Mouse (Mus musculus) testis, adult 2 months (tissue): ENCODE measurements around the gene Endov. TPM values are rescaled to one million over a fixed set of nuclear protein-coding genes. Genes with fewer than 3 reads are reported as not detected.

Source experiments
- H3K27ac ChIP-seq: fragments of 200-500 bp; 2 replicates; pipeline ENCODE4 v1.5.1; 2012; ENCODE audit warnings: low read depth, low read length; ENCODE audit not compliant: control insufficient read depth, insufficient read depth
- H3K27me3 ChIP-seq: fragments of 200-500 bp; 2 replicates; pipeline ENCODE4 v1.6.1; 2012; ENCODE audit warnings: mild to moderate bottlenecking, low read length, moderate library complexity; ENCODE audit not compliant: control insufficient read depth, insufficient read depth
- H3K36me3 ChIP-seq: fragments of 200-500 bp; 2 replicates; pipeline ENCODE4 v1.6.1; 2012; ENCODE audit warnings: mild to moderate bottlenecking, low read length; ENCODE audit not compliant: control insufficient read depth, insufficient read depth
- H3K4me1 ChIP-seq: fragments of 200-500 bp; 2 replicates; pipeline ENCODE4 v1.6.1; 2012; ENCODE audit warnings: low read length; ENCODE audit not compliant: control insufficient read depth, insufficient read depth
- H3K4me3 ChIP-seq: fragments of 200-500 bp; 2 replicates; pipeline ENCODE4 v1.5.1; 2012; ENCODE audit warnings: low read depth, mild to moderate bottlenecking, low read length, moderate library complexity, mixed read lengths; ENCODE audit not compliant: control insufficient read depth
- CTCF ChIP-seq: fragments of 200-500 bp; IDR thresholded peaks from 2 replicates; pipeline ENCODE4 v1.5.1; 2012; ENCODE audit warnings: low read depth, mild to moderate bottlenecking, inconsistent platforms, low read length, moderate library complexity; ENCODE audit not compliant: control insufficient read depth, insufficient read depth, insufficient replicate concordance
- POLR2A ChIP-seq: fragments of 200-500 bp; IDR thresholded peaks from 2 replicates; pipeline ENCODE4 v1.6.1; 2012; ENCODE audit warnings: low read depth, mild to moderate bottlenecking, inconsistent platforms, low read length, moderate library complexity; ENCODE audit not compliant: control insufficient read depth
- polyA plus RNA-seq: library from polyadenylated mRNA; depleted of rRNA; stranded (reverse); fragments of >200 nt; gene quantifications from 2 replicates; pipeline ENCODE4 v1.2.3, GENCODE M21; 2012; rRNA removed

Gene Endov
- 11.4 and 12.8 TPM in 2 replicates for polyA plus RNA-seq

- peaks cover 2% of the 10 kb centered on the region; the same call in 1 of the 2 replicates for H3K4me1 ChIP-seq
- TF ChIP-seq POLR2A (peak; percentile 65), CTCF (peak; percentile 84)
- H3K27ac ChIP-seq = peak within 1 kb of the TSS; percentile 91
- H3K36me3 ChIP-seq = peaks cover 1% of the 10 kb centered on the region; the same call in 1 of the 2 replicates
- no peaks in the 10 kb centered on the region for H3K27me3 ChIP-seq
- H3K4me3 ChIP-seq = peak within 1 kb of the TSS; percentile 92
These were observed at the start of gene Endov for GRCm38 (mm10) chr11:119490861-119491689. Endov (plus strand) TSS chr11:119491347.

- Histone ChIP-seq H3K36me3 (no peaks in the 10 kb centered on the region), H3K4me1 (no peaks in the 10 kb centered on the region), H3K27ac (no peak overlapping the region), H3K27me3 (no peaks in the 10 kb centered on the region), H3K4me3 (no peak overlapping the region)
- TF ChIP-seq CTCF = 0 out of 2 replicates have a peak, but pooled peaks have one; percentile 2
- TF ChIP-seq POLR2A = no peak
These were observed 48.9 kb upstream of the Endov start for GRCm38 (mm10) chr11:119442199-119442598.

- no peak for TF ChIP-seq CTCF
- TF ChIP-seq POLR2A = no peak
- Histone ChIP-seq H3K4me1 (no peaks in the 10 kb centered on the region), H3K4me3 (no peak overlapping the region), H3K36me3 (no peaks in the 10 kb centered on the region), H3K27ac (no peak overlapping the region), H3K27me3 (no peaks in the 10 kb centered on the region)
These were observed 47.7 kb upstream of the Endov start for GRCm38 (mm10) chr11:119443442-119443841.

- no peak overlapping the region for H3K4me3 ChIP-seq
- no peaks in the 10 kb centered on the region for H3K4me1 ChIP-seq
- no peak overlapping the region for H3K27ac ChIP-seq
- no peaks in the 10 kb centered on the region for H3K36me3 ChIP-seq
- TF ChIP-seq POLR2A = no peak
- no peak for TF ChIP-seq CTCF
- no peaks in the 10 kb centered on the region for H3K27me3 ChIP-seq
These were observed 35.0 kb upstream of the Endov start for GRCm38 (mm10) chr11:119456097-119456496.

GRCm38 (mm10) chr11:119477876-119478275 lies 13.3 kb upstream of the Endov start:
- no peak overlapping the region for H3K4me3 ChIP-seq
- no peaks in the 10 kb centered on the region for H3K36me3 ChIP-seq
- TF ChIP-seq POLR2A (no peak), CTCF (no peak)
- H3K27ac ChIP-seq = no peak overlapping the region
- no peaks in the 10 kb centered on the region for H3K4me1 ChIP-seq
- H3K27me3 ChIP-seq = no peaks in the 10 kb centered on the region

- Histone ChIP-seq H3K4me3 (peak overlapping the region; percentile 92), H3K36me3 (peaks cover 1% of the 10 kb centered on the region; the same call in 1 of the 2 replicates), H3K27ac (peak overlapping the region; percentile 19; the same call in 1 of the 2 replicates), H3K4me1 (peaks cover 2% of the 10 kb centered on the region; the same call in 1 of the 2 replicates), H3K27me3 (no peaks in the 10 kb centered on the region)
- no peak for TF ChIP-seq POLR2A
- TF ChIP-seq CTCF = no peak
These were observed 542 bp downstream of the Endov start for GRCm38 (mm10) chr11:119491690-119492087.

GRCm38 (mm10) chr11:119492830-119493229 lies 1.7 kb downstream of the Endov start:
- Histone ChIP-seq H3K36me3 (peaks cover 1% of the 10 kb centered on the region; the same call in 1 of the 2 replicates), H3K27ac (no peak overlapping the region), H3K4me3 (no peak overlapping the region), H3K27me3 (no peaks in the 10 kb centered on the region), H3K4me1 (peaks cover 2% of the 10 kb centered on the region; the same call in 1 of the 2 replicates)
- no peak for TF ChIP-seq POLR2A
- no peak for TF ChIP-seq CTCF

GRCm38 (mm10) chr11:119493516-119493915 lies 2.4 kb downstream of the Endov start:
- Histone ChIP-seq H3K36me3 (no peaks in the 10 kb centered on the region), H3K4me1 (peaks cover 2% of the 10 kb centered on the region; the same call in 1 of the 2 replicates), H3K4me3 (no peak overlapping the region), H3K27me3 (no peaks in the 10 kb centered on the region), H3K27ac (no peak overlapping the region)
- TF ChIP-seq CTCF (no peak), POLR2A (no peak)
